Mouse (Mus musculus) fibroblast of lung, adult 2 months (primary cell): ENCODE measurements around the gene Aup1.

ENCODE experiments used
- DNase-seq: peaks from one replicate; pipeline ENCODE4 v3.0.0-alpha.2; 2011; ENCODE audit warnings: low read depth

The Aup1 gene

GRCm38 (mm10) chr6:83069488-83070246 lies 15.3 kb downstream of the Aup1 start:
- DNase-seq: no peak

GRCm38 (mm10) chr6:83070247-83070310 lies 15.8 kb downstream of the Aup1 start, which contains the start of gene Tlx2:
Gene Tlx2, minus strand, starts transcription at chr6:83070293.
- DNase-seq: no peak

GRCm38 (mm10) chr6:83070311-83071219 lies 16.2 kb downstream of the Aup1 start:
- no peak for DNase-seq

- no peak for DNase-seq
These were observed 16.9 kb downstream of the Aup1 start for GRCm38 (mm10) chr6:83071220-83071619.

- no peak for DNase-seq
These were observed 20.7 kb downstream of the Aup1 start for GRCm38 (mm10) chr6:83074979-83075378.

- peak; percentile 15 for DNase-seq
These were observed 23.5 kb downstream of the Aup1 start, which contains the start of gene Pcgf1 for GRCm38 (mm10) chr6:83077630-83078323. Gene Pcgf1, plus strand, starts transcription at chr6:83077869.

- DNase-seq: peak; percentile 89
These were observed 24.1 kb downstream of the Aup1 start for GRCm38 (mm10) chr6:83078324-83078858.

- no peak for DNase-seq
These were observed 25.9 kb downstream of the Aup1 start for GRCm38 (mm10) chr6:83080210-83080609.

GRCm38 (mm10) chr6:83083497-83083896 lies 29.2 kb downstream of the Aup1 start:
- no peak for DNase-seq

GRCm38 (mm10) chr6:83084477-83084876 lies 30.2 kb downstream of the Aup1 start:
- DNase-seq: no peak

GRCm38 (mm10) chr6:83086121-83087035 lies 32.1 kb downstream of the Aup1 start, which contains the start of gene Lbx2:
Gene Lbx2, plus strand, starts transcription at chr6:83086367.
- DNase-seq: no peak

- no peak for DNase-seq
These were observed 33.0 kb downstream of the Aup1 start for GRCm38 (mm10) chr6:83087205-83087925.

- DNase-seq: no peak
These were observed 33.6 kb downstream of the Aup1 start for GRCm38 (mm10) chr6:83087926-83088260.

- no peak for DNase-seq
These were observed 38.3 kb downstream of the Aup1 start for GRCm38 (mm10) chr6:83092416-83093127.

GRCm38 (mm10) chr6:83095968-83096367 lies 41.6 kb downstream of the Aup1 start:
- DNase-seq: no peak

GRCm38 (mm10) chr6:83098411-83098810 lies 44.1 kb downstream of the Aup1 start:
- DNase-seq: no peak

- peak; percentile 76 for DNase-seq
These were observed 47.0 kb downstream of the Aup1 start, which contains the start of the genes Ccdc142 and Gm42688 for GRCm38 (mm10) chr6:83101316-83101687. Gene Ccdc142, plus strand, starts transcription at chr6:83101601. Gene Gm42688, plus strand, starts transcription at chr6:83101617.

- no peak for DNase-seq
These were observed 47.6 kb downstream of the Aup1 start for GRCm38 (mm10) chr6:83101688-83102556.

GRCm38 (mm10) chr6:83103130-83103650 lies 48.9 kb downstream of the Aup1 start:
- DNase-seq: no peak
